Mouse (Mus musculus) R1 (cell line): ENCODE measurements at regions not wholly inside any gene's neighbourhood (a gene's known extent, or its start where the extent isn't known, plus 50 kb on each side); places are given as distances from the start of the nearest gene placed in this dataset.
"Not testable (repeated sequence)": the region's sequence is repeated elsewhere in the genome, so short reads cannot be mapped to it uniquely, and the experiment has no call there.

Experiments
- DNase-seq: peaks from one replicate; pipeline ENCODE4 v3.0.0-alpha.2; 2018; ENCODE audit warnings: low read depth, low spot score

- DNase-seq, result no peak
These were observed 69.4 kb upstream of the Dph6 start for GRCm38 (mm10) chr2:114723971-114724666.

GRCm38 (mm10) chr2:114727197-114727596 lies 72.4 kb upstream of the Dph6 start:
- DNase-seq, result no peak

- no peak for DNase-seq
These were observed 80.3 kb upstream of the Dph6 start for GRCm38 (mm10) chr2:114734861-114735569.

GRCm38 (mm10) chr2:114739421-114740212 lies 84.9 kb upstream of the Dph6 start:
- no peak for DNase-seq

GRCm38 (mm10) chr2:114763276-114763675 lies 108.5 kb upstream of the Dph6 start:
- DNase-seq, result no peak

- DNase-seq, result not testable (repeated sequence)
These were observed 119.0 kb upstream of the Dph6 start for GRCm38 (mm10) chr2:114773723-114774122.

- DNase-seq, result no peak
These were observed 119.5 kb upstream of the Dph6 start for GRCm38 (mm10) chr2:114774278-114774677.

GRCm38 (mm10) chr2:114775532-114775931 lies 120.8 kb upstream of the Dph6 start:
- no peak for DNase-seq

- no peak for DNase-seq
These were observed 121.4 kb upstream of the Dph6 start for GRCm38 (mm10) chr2:114776176-114776575.

- DNase-seq, result no peak
These were observed 127.7 kb upstream of the Dph6 start for GRCm38 (mm10) chr2:114782450-114782849.

GRCm38 (mm10) chr2:114784191-114784590 lies 129.4 kb upstream of the Dph6 start:
- no peak for DNase-seq

- DNase-seq, result no peak
These were observed 133.5 kb upstream of the Dph6 start for GRCm38 (mm10) chr2:114788251-114788650.

GRCm38 (mm10) chr2:114796630-114797290 lies 142.0 kb upstream of the Dph6 start:
- no peak for DNase-seq

GRCm38 (mm10) chr2:114797291-114797650 lies 142.5 kb upstream of the Dph6 start:
- no peak for DNase-seq

- no peak for DNase-seq
These were observed 148.5 kb upstream of the Dph6 start for GRCm38 (mm10) chr2:114803241-114803640.

- no peak for DNase-seq
These were observed 149.2 kb upstream of the Dph6 start for GRCm38 (mm10) chr2:114803928-114804327.

GRCm38 (mm10) chr2:114805436-114806047 lies 150.8 kb upstream of the Dph6 start:
- no peak for DNase-seq

- DNase-seq, result no peak
These were observed 153.3 kb upstream of the Dph6 start for GRCm38 (mm10) chr2:114808046-114808445.

- DNase-seq, result no peak
These were observed 157.6 kb upstream of the Dph6 start for GRCm38 (mm10) chr2:114812141-114812902.

GRCm38 (mm10) chr2:114812903-114813290 lies 158.1 kb upstream of the Dph6 start:
- no peak for DNase-seq

- no peak for DNase-seq
These were observed 167.9 kb upstream of the Dph6 start for GRCm38 (mm10) chr2:114822657-114823056.
